Comparison of ENCODE assay signal across 8 mouse cellular contexts in the genomic region with DNA sequence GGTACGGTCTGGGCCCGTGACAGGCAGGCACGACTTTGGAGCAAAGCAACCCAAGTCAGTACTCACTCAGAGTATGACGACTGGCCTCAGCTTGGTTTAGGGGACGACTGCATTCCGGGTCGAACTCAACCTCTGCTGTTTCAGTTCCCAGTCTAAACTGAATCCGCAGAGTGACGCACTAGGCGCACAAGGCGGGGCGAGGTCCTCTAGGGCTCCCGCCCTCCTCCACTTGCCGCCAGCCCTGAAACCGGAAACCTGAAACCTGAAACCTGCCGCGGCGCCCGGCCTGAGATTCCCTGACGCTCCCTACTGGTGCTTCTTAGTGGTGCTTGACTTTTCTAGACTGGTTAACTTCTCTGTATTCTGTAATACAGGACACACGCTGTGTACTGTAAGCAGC. TPM values are rescaled to one million over a fixed set of nuclear protein-coding genes. Genes with fewer than 3 reads are reported as not detected.
DNase-seq lines count a peak whose midpoint lies in the region; ATAC-seq lines count a peak whose summit lies in the region.

No protein-coding gene starts in this region.

- WGBS in heart, embryonic 13.5 days = under 1% methylated on average over 21 of the region's 21 CpGs
- WGBS in liver, embryonic 12.5 days (ENCODE audit: insufficient replicate concordance) = under 1% methylated on average over 21 of the region's 21 CpGs
- WGBS in stomach, embryonic 15.5 days = under 1% methylated on average over 21 of the region's 21 CpGs

- H3K4me3 ChIP-seq in brown adipose tissue, adult 24 weeks (ENCODE audit: insufficient read depth, low read depth, low read length) = peak overlapping the region; percentile 82
- H3K4me3 ChIP-seq in heart, embryonic 13.5 days = peak overlapping the region; percentile 69
- peak overlapping the region; percentile 64 for H3K4me3 ChIP-seq in liver, embryonic 12.5 days
- H3K4me3 ChIP-seq in stomach, embryonic 15.5 days (replicated peaks) = peak overlapping the region; percentile 56

- H3K4me2 ChIP-seq in heart, embryonic 13.5 days = peak overlapping the region; percentile 77
- H3K4me2 ChIP-seq in liver, embryonic 12.5 days = peak overlapping the region; percentile 78
- H3K4me2 ChIP-seq in stomach, embryonic 15.5 days = peak overlapping the region; percentile 70

- H3K4me1 ChIP-seq in brown adipose tissue, adult 24 weeks (ENCODE audit: control insufficient read depth, insufficient read depth, insufficient read length, low read length) = peaks cover 3% of the 10 kb centered on the region; the same call in 1 of the 2 replicates
- H3K4me1 ChIP-seq in heart, embryonic 13.5 days = peaks cover 16% of the 10 kb centered on the region; the same call in 1 of the 2 replicates
- peaks cover 39% of the 10 kb centered on the region for H3K4me1 ChIP-seq in liver, embryonic 12.5 days
- no peaks in the 10 kb centered on the region for H3K4me1 ChIP-seq in stomach, embryonic 15.5 days

- no peaks in the 10 kb centered on the region for H3K9me3 ChIP-seq in heart, embryonic 13.5 days
- H3K9me3 ChIP-seq in liver, embryonic 12.5 days (replicated peaks) = no peaks in the 10 kb centered on the region
- H3K9me3 ChIP-seq in stomach, embryonic 15.5 days = no peaks in the 10 kb centered on the region

- peak overlapping the region; percentile 95 for H3K27ac ChIP-seq in brown adipose tissue, adult 24 weeks (replicated peaks; ENCODE audit: low read depth, low read length)
- peak overlapping the region; percentile 96 for H3K27ac ChIP-seq in heart, embryonic 13.5 days (replicated peaks)
- peak overlapping the region; percentile 95 for H3K27ac ChIP-seq in liver, embryonic 12.5 days
- H3K27ac ChIP-seq in stomach, embryonic 15.5 days = peak overlapping the region; percentile 92

- H3K9ac ChIP-seq in heart, embryonic 13.5 days = peak overlapping the region; percentile 87
- H3K9ac ChIP-seq in liver, embryonic 12.5 days = peak overlapping the region; percentile 74
- peak overlapping the region; percentile 32; the same call in 1 of the 2 replicates for H3K9ac ChIP-seq in stomach, embryonic 15.5 days

- H3K36me3 ChIP-seq in heart, embryonic 13.5 days = no peaks in the 10 kb centered on the region
- H3K36me3 ChIP-seq in liver, embryonic 12.5 days = no peaks in the 10 kb centered on the region
- H3K36me3 ChIP-seq in stomach, embryonic 15.5 days = no peaks in the 10 kb centered on the region

- peak; percentile 92 for ATAC-seq in heart, embryonic 13.5 days (ENCODE audit: extremely low read depth, insufficient number of reproducible peaks, low FRiP score, low TSS enrichment)
- peak; percentile 98 for ATAC-seq in liver, embryonic 12.5 days
- ATAC-seq in stomach, embryonic 15.5 days (ENCODE audit: insufficient read depth, low FRiP score, low read depth) = peak; percentile 99

- H3K27me3 ChIP-seq in heart, embryonic 13.5 days (replicated peaks) = no peaks in the 10 kb centered on the region
- H3K27me3 ChIP-seq in liver, embryonic 12.5 days (replicated peaks) = no peaks in the 10 kb centered on the region
- no peaks in the 10 kb centered on the region for H3K27me3 ChIP-seq in stomach, embryonic 15.5 days (replicated peaks)

- DNase-seq in CD4-positive, CD25-positive, alpha-beta regulatory T cell, adult 2 months (ENCODE audit: low read depth, low spot score) = peak; percentile 96
- DNase-seq in fat pad, adult 2 months (ENCODE audit: extremely low read depth, low read depth, low spot score) = peak; percentile 30
- DNase-seq in kidney, postnatal 10 days = peak; percentile 94
- peak; percentile 94 to 96 for DNase-seq in natural killer cell, adult 2 months (ENCODE audit: low spot score in 2 of 2)

RNA-seq across cellular contexts. Expression of a gene that starts 38.1 kb away (rescaled TPM):
- polyA plus RNA-seq in brown adipose tissue, adult 24 weeks (2012; ENCODE audit: insufficient read depth, insufficient read length, missing spikeins) = 53.3 and 62.5 TPM in 2 replicates
- polyA plus RNA-seq in heart, embryonic 13.5 days (2015; fragmentation: Nextera tagmentation; extraction: Ambion mirVana) = 47.3 and 53.6 TPM in 2 replicates
- polyA plus RNA-seq in liver, embryonic 12.5 days (2016; fragmentation: Nextera tagmentation; extraction: Ambion mirVana) = 38.6 and 39.3 TPM in 2 replicates
- polyA plus RNA-seq in stomach, embryonic 15.5 days (2015; fragmentation: Nextera tagmentation; extraction: Ambion mirVana) = 39.0 and 45.4 TPM in 2 replicates

Comparison
In these comparisons a context has a peak if more than half of its experiments do, and no peak if none do; other contexts are left out.
1. Peak in every context shown above with its lines: DNase-seq, ATAC-seq, H3K4me3 ChIP-seq and H3K27ac ChIP-seq.
2. DNase-seq: peak in every context shown above with its lines; median percentile 96 in CD4-positive, CD25-positive, alpha-beta regulatory T cell, adult 2 months; 95 in natural killer cell, adult 2 months; 94 in kidney, postnatal 10 days; 30 in fat pad, adult 2 months.
3. H3K9ac ChIP-seq: peak in every context shown above with its lines; median percentile 87 in heart, embryonic 13.5 days; 74 in liver, embryonic 12.5 days; 32 in stomach, embryonic 15.5 days.